Mouse (Mus musculus) heart, adult 2 months (tissue): ENCODE data around the gene Naglu.

Experiments used
- CTCF ChIP-seq: fragments of 200-600 bp; IDR thresholded peaks from 2 replicates; pipeline ENCODE4 v1.8.1; 2022; ENCODE audit warnings: antibody characterized with exemption, mild to moderate bottlenecking, moderate library complexity
- POLR2A ChIP-seq: fragments of 200-500 bp; IDR thresholded peaks from 2 replicates; pipeline ENCODE4 v1.6.1; 2011; ENCODE audit warnings: mild to moderate bottlenecking, low read depth, low read length, control low read depth; ENCODE audit not compliant: insufficient read depth

DNA sequence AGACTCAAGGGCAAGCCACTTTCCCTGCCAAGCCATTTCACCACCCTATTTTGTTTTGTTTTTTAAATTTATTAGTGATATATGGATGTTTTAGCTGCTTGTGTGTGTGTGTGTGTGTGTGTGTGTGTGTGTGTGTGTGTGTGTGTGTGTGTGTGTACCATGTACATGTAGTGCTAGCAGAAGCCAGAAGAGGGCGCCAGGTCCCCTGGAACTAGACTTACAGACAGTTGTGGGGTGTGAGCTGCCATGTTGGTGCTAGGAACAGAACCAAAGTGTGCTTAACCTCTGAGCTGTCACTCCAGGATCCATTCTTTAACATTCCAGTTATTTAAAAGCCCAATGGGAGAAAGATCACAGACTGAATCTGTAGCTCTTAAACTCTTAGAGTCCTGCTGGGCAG lies 57.3 kb downstream of the Naglu start:
- TF ChIP-seq POLR2A, result no peak
- TF ChIP-seq CTCF, result peak; percentile 31
